Mouse (Mus musculus): Measurements from ENCODE around the gene Trpm3. TPM values are rescaled to one million over a fixed set of nuclear protein-coding genes. Genes with fewer than 3 reads are reported as not detected.

The Trpm3 gene
- polyA plus RNA-seq, 1 experiment = 0.08 TPM

DNA sequence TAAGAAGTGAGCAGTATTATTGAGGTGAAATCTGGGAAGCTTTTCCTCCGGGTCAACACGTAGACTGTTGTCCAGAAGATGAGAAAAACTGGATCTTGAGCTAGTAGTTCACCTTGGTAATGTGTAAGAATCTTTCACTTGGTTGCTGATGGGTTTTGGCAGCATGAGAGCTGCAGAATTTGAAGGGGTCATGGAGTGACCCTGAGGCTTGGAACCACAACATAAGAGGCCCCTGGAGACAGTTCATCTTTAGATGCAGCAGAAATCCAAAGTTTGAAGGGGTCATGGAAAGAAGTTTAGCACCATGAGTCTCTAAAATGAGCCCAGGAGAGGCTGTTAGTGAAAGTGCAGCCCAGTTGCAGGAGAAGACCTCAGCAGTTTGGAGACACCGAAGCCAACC, 279.4 kb downstream of the Trpm3 start:
- Histone ChIP-seq H3K36me3 (ENCODE audit: control insufficient read depth, insufficient read depth, low read length) (no peaks in the 10 kb centered on the region), H3K27ac (ENCODE audit: insufficient read depth, low read length) (no peak overlapping the region), H3K4me3 (ENCODE audit: extremely low read depth, insufficient read depth, insufficient read length) (no peak overlapping the region), H3K27me3 (ENCODE audit: control insufficient read depth, insufficient read depth, low read length) (no peaks in the 10 kb centered on the region), H3K4me1 (ENCODE audit: control insufficient read depth, insufficient read depth, insufficient read length) (no peaks in the 10 kb centered on the region)
- no peak for TF ChIP-seq CTCF (IDR thresholded peaks at IDR 0.05; ENCODE audit: extremely low read depth, insufficient read depth, insufficient read length, insufficient replicate concordance)
- TF ChIP-seq POLR2A (IDR thresholded peaks at IDR 0.05; ENCODE audit: low read depth, low read length) = no peak
- WGBS = 88% methylated on average over 3 of the region's 3 CpGs
- no peak for DNase-seq (ENCODE audit: low read depth in 1 of 2, low spot score in 2 of 2)

DNA sequence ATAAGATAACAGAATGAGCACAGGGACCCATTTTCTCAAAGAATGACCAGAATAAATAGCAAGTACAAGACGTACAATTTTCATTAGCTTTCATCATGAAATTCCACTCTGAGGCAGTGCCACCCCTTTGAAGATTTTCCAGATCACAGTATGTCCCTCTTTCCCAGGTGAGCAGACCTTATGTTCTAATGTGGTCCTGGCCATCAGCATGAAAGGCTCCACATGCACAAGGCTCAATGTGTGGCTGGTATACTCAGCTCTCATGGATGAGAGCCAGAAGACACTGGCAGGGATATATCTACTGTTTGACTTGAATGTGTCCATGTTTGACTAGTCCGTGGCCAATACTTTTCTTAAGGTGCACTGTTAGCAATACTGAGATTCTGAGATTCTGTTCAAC, 298.4 kb downstream of the Trpm3 start:
- Histone ChIP-seq H3K27me3 (ENCODE audit: control insufficient read depth, insufficient read depth, low read length) (no peaks in the 10 kb centered on the region), H3K4me1 (ENCODE audit: control insufficient read depth, insufficient read depth, insufficient read length) (no peaks in the 10 kb centered on the region), H3K27ac (ENCODE audit: insufficient read depth, low read length) (no peak overlapping the region), H3K36me3 (ENCODE audit: control insufficient read depth, insufficient read depth, low read length) (no peaks in the 10 kb centered on the region), H3K4me3 (ENCODE audit: extremely low read depth, insufficient read depth, insufficient read length) (no peak overlapping the region)
- WGBS = 85% methylated on average over 2 of the region's 2 CpGs
- DNase-seq (ENCODE audit: low read depth in 1 of 2, low spot score in 2 of 2) = no peak
- TF ChIP-seq CTCF (IDR thresholded peaks at IDR 0.05; ENCODE audit: extremely low read depth, insufficient read depth, insufficient read length, insufficient replicate concordance) = no peak
- no peak for TF ChIP-seq POLR2A (IDR thresholded peaks at IDR 0.05; ENCODE audit: low read depth, low read length)

DNA sequence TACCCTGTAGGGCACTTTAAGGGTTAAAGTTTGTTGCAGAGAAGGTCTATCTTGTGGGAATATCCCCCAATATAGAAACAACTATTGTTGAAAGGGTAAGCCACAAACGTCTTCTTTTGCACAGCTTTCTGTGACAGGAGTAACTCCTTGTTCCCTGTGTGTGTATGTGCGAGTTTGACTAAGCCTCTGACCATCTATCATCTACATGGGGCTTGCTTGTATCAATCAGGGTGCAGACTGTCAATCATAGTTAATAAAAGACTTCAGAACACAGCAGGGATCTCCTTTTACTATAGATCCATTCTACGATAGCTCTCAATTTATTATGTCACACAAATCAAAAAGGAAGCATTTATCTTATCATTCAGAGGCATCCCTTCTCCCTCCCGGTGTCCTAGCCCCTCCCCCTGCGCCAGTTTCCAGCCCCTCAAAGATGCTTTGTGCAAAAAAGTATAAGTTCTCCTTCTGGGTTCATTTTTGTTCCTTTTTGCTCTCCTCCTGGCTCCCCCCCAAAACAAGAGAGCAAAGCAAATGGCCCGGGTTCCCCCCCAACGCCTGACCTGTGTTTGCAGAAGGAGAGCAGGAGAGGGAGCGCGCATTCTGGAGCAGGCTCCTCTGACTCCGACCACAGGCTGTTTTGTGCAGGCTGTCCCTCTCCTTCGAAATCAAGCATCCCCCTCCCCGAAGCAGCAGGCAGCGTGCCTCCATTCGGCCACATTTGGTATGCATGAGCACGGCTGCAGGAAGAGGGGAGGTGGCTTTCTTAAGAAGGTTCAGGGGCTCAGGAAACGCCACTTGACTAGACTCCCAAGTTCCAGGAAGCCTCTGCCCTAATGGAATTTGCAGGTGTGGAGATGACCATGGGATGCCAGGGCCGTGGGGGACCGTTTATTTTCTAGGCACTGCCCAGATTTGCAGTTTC, 308.8 kb downstream of the Trpm3 start:
- Histone ChIP-seq H3K36me3 (ENCODE audit: control insufficient read depth, insufficient read depth, low read length) (no peaks in the 10 kb centered on the region), H3K27ac (ENCODE audit: insufficient read depth, low read length) (no peak overlapping the region), H3K4me1 (ENCODE audit: control insufficient read depth, insufficient read depth, insufficient read length) (no peaks in the 10 kb centered on the region), H3K4me3 (ENCODE audit: extremely low read depth, insufficient read depth, insufficient read length) (no peak overlapping the region), H3K27me3 (ENCODE audit: control insufficient read depth, insufficient read depth, low read length) (no peaks in the 10 kb centered on the region)
- no peak for TF ChIP-seq CTCF (IDR thresholded peaks at IDR 0.05; ENCODE audit: extremely low read depth, insufficient read depth, insufficient read length, insufficient replicate concordance)
- TF ChIP-seq POLR2A (IDR thresholded peaks at IDR 0.05; ENCODE audit: low read depth, low read length) = no peak
- no peak for DNase-seq (ENCODE audit: low read depth in 1 of 2, low spot score in 2 of 2)
- WGBS = 10% methylated on average over 18 of the region's 18 CpGs

DNA sequence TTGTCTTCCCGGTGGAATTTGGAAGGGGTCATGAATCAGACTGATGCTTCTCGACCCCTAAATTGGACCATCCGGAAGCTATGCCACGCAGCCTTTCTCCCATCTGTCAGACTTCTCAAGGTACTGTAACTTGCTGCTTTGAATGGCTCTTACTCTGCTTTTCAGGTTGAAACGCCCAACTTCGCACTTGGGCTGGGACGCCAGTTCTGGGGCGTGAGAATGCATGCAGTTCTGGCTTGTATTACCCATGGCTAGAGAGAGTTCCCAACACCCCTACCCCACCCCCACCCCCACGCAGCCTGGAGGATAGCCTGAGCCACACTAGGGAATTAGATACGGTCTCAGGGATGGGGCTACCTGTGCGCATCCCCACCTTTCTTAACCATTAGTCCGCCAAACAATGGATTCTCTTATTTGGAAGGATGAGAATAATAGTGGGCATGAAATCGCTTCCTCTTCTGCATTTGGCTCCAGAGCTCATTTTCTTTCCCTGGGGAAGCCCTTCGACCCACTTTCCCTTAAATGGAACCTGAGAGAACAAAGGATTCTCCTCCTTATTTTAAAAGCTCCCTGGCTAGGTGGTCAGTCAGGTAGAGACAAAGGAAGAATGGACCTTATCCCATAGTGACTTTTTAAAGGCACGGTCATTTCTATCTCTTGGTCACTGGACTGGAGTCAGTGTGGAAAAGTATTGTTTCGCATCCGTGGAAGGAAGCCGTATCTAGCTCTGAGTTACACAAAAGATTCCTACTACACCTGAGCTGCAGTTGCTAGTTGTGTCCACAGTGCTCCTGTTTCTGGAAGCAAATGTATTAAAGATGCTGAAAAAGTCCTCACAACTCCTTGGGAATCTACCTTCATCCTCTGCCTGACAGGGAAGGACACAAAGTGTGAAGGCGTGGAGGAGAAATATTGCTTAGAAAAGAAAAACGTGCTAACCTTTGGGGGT, 309.8 kb downstream of the Trpm3 start:
- Histone ChIP-seq H3K36me3 (ENCODE audit: control insufficient read depth, insufficient read depth, low read length) (no peaks in the 10 kb centered on the region), H3K27ac (ENCODE audit: insufficient read depth, low read length) (no peak overlapping the region), H3K4me1 (ENCODE audit: control insufficient read depth, insufficient read depth, insufficient read length) (no peaks in the 10 kb centered on the region), H3K4me3 (ENCODE audit: extremely low read depth, insufficient read depth, insufficient read length) (no peak overlapping the region), H3K27me3 (ENCODE audit: control insufficient read depth, insufficient read depth, low read length) (no peaks in the 10 kb centered on the region)
- DNase-seq (ENCODE audit: low read depth in 1 of 2, low spot score in 2 of 2) = no peak
- WGBS = 58% methylated on average over 20 of the region's 20 CpGs
- no peak for TF ChIP-seq POLR2A (IDR thresholded peaks at IDR 0.05; ENCODE audit: low read depth, low read length)
- no peak for TF ChIP-seq CTCF (IDR thresholded peaks at IDR 0.05; ENCODE audit: extremely low read depth, insufficient read depth, insufficient read length, insufficient replicate concordance)

DNA sequence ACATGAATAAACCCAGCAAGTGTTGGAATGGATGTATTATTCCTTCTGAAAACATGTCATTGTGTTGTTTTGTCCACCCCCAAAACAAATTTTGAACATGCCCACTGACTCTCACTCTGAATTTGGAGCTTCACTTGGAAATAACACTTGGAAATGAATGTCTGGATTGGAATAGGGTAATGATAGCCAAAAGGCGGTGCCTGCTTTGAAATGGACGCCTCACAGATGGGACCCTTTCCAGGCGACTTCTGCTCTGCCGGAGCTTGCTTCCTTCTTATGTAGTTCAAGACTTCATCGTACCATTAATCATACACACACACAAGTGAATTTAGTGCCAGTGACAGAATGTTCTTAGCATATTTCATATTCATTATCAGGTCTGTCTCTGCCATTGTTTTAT, 312.4 kb downstream of the Trpm3 start:
- H3K27me3 ChIP-seq (ENCODE audit: control insufficient read depth, insufficient read depth, low read length) = no peaks in the 10 kb centered on the region
- H3K36me3 ChIP-seq (ENCODE audit: control insufficient read depth, insufficient read depth, low read length) = no peaks in the 10 kb centered on the region
- H3K27ac ChIP-seq (ENCODE audit: insufficient read depth, low read length) = no peak overlapping the region
- no peaks in the 10 kb centered on the region for H3K4me1 ChIP-seq (ENCODE audit: control insufficient read depth, insufficient read depth, insufficient read length)
- TF ChIP-seq CTCF (IDR thresholded peaks at IDR 0.05; ENCODE audit: extremely low read depth, insufficient read depth, insufficient read length, insufficient replicate concordance) (no peak), POLR2A (IDR thresholded peaks at IDR 0.05; ENCODE audit: low read depth, low read length) (no peak)
- DNase-seq (ENCODE audit: low read depth in 1 of 2, low spot score in 2 of 2) = no peak
- no peak overlapping the region for H3K4me3 ChIP-seq (ENCODE audit: extremely low read depth, insufficient read depth, insufficient read length)
- WGBS = 83% methylated on average over 5 of the region's 5 CpGs

DNA sequence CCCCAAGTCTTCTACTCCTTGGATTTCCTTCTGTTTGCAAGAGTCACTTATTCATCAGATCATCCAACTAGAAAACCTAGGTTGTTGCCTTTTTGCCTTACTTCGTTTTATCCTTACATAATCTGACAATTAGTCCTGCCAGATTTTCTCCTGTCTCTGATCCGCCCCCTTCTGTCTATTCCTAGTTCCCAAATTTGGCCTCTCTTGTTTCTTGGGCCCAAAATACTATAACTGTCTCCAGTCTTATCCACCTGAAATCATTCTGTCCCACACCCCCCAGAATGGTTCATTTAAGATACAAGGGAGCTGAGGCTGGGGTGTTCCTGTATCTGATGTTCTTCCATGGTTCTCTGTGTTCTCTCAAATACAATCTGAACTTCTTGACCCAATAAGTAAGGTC, 318.1 kb downstream of the Trpm3 start:
- TF ChIP-seq POLR2A (IDR thresholded peaks at IDR 0.05; ENCODE audit: low read depth, low read length) (no peak), CTCF (IDR thresholded peaks at IDR 0.05; ENCODE audit: extremely low read depth, insufficient read depth, insufficient read length, insufficient replicate concordance) (no peak)
- no peak for DNase-seq (ENCODE audit: low read depth in 1 of 2, low spot score in 2 of 2)
- Histone ChIP-seq H3K27me3 (ENCODE audit: control insufficient read depth, insufficient read depth, low read length) (no peaks in the 10 kb centered on the region), H3K27ac (ENCODE audit: insufficient read depth, low read length) (no peak overlapping the region), H3K36me3 (ENCODE audit: control insufficient read depth, insufficient read depth, low read length) (no peaks in the 10 kb centered on the region), H3K4me3 (ENCODE audit: extremely low read depth, insufficient read depth, insufficient read length) (no peak overlapping the region), H3K4me1 (ENCODE audit: control insufficient read depth, insufficient read depth, insufficient read length) (no peaks in the 10 kb centered on the region)
- WGBS = 84% methylated on average over 2 of the region's 2 CpGs

Measured in spleen, adult 2 months (tissue).